Mouse (Mus musculus): ENCODE measurements at regions not wholly inside any gene's neighbourhood (a gene's known extent, or its start where the extent isn't known, plus 50 kb on each side); places are given as distances from the start of the nearest gene placed in this dataset.

GRCm38 (mm10) chrX:140208791-140209190 is 133.3 kb upstream of the Frmpd3 start:
- TF ChIP-seq CTCF (IDR thresholded peaks at IDR 0.05; ENCODE audit: borderline replicate concordance, control insufficient read depth, extremely low read depth, insufficient read depth, low read length, poor library complexity) (no peak), POLR2A (IDR thresholded peaks at IDR 0.05; ENCODE audit: control insufficient read depth, extremely low read depth, insufficient read depth, low read length, poor library complexity) (no peak)

Measured in thymus, adult 2 months (tissue).